Mouse (Mus musculus) midbrain, embryonic 10.5 days (tissue): Measurements from ENCODE around the gene Gga1. TPM values are rescaled to one million over a fixed set of nuclear protein-coding genes. Genes with fewer than 3 reads are reported as not detected.

Source experiments
- DNase-seq: peaks from one replicate; pipeline ENCODE4 v3.0.0-alpha.2; 2017; ENCODE audit warnings: low spot score
- H3K27ac ChIP-seq: fragments of 300-500 bp; sonication (generic); replicated peaks from 2 replicates; pipeline ENCODE4 v1.5.1; 2016; ENCODE audit warnings: mild to moderate bottlenecking
- H3K27me3 ChIP-seq: fragments of 300-500 bp; sonication (generic); 2 replicates; pipeline ENCODE4 v1.6.1; 2016; ENCODE audit warnings: low read depth, mild to moderate bottlenecking; ENCODE audit not compliant: poor library complexity, severe bottlenecking
- H3K36me3 ChIP-seq: fragments of 300-500 bp; sonication (generic); 2 replicates; pipeline ENCODE4 v1.6.1; 2016; ENCODE audit warnings: mild to moderate bottlenecking, moderate library complexity
- H3K4me1 ChIP-seq: fragments of 300-500 bp; sonication (generic); 2 replicates; pipeline ENCODE4 v1.6.1; 2016
- H3K4me3 ChIP-seq: fragments of 300-500 bp; sonication (generic); 2 replicates; pipeline ENCODE4 v1.5.1; 2016; ENCODE audit warnings: mild to moderate bottlenecking, moderate library complexity
- H3K9me3 ChIP-seq: fragments of 300-500 bp; sonication (generic); replicated peaks from 2 replicates; pipeline ENCODE4 v1.6.1; 2016; ENCODE audit warnings: mild to moderate bottlenecking
- WGBS: fragments of 180-500 bp; shearing (Covaris S2); methylation state at CpG from one replicate; pipeline ENCODE4 v1.1.7; 2016; 5-methylcytosine and 5-hydroxymethylcytosine counted together
- polyA plus RNA-seq: library from polyadenylated mRNA; unstranded; fragments of >200 nt; fragmentation: Nextera tagmentation; extraction: Ambion mirVana; gene quantifications from 2 replicates; pipeline ENCODE4 v1.2.1, GENCODE M21; 2016

Gga1 gene
- polyA plus RNA-seq, 1 experiment from 2014 or later, result 47.1 TPM

DNA sequence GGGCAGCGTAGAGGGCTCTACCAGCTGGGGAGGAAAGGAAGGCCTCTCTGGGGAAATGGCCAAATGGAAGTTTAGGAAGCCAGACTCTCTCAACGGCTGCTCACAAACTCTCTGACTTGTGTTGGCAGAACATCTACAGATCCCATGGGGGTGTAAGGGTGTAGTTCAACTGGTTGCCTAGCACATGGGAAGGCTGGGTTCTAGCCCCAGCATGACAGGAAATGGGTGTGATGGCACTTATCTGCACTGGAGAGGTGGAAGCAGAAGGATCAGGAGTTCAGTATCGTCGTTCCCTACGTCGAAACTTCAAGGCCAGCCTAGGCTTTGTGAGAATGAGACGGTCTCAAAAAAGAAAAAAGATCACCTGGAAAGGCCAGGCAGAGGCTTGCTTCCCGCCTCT is 32.0 kb downstream of the Gga1 start:
- WGBS, result 92% methylated on average over 8 of the region's 8 CpGs
- H3K27me3 ChIP-seq, result no peaks in the 10 kb centered on the region
- no peak overlapping the region for H3K27ac ChIP-seq
- DNase-seq, result no peak
- H3K36me3 ChIP-seq, result peaks cover 40% of the 10 kb centered on the region
- no peak overlapping the region for H3K4me3 ChIP-seq
- no peaks in the 10 kb centered on the region for H3K9me3 ChIP-seq
- H3K4me1 ChIP-seq, result peaks cover 21% of the 10 kb centered on the region

DNA sequence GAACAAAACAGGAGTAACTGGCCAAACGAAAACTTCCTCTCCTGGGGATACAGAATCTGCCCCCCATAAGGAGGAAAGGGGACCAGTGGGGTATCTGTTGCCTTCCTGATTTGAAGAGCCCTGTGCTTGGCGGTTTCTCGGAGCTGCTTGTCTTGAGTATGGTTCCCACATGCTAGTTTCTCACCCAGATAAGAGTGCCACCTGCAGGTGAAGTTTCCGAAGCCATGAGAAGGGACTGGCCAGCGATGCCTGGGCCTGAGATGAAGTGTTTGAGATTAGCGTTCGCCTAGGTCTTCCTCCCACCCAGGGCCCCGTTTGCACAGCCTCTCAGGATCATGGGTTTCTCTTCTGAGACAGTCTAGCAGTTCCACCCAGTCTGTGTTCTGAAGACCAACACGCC is 35.0 kb downstream of the Gga1 start:
- WGBS, result 35% methylated on average over 9 of the region's 9 CpGs

DNA sequence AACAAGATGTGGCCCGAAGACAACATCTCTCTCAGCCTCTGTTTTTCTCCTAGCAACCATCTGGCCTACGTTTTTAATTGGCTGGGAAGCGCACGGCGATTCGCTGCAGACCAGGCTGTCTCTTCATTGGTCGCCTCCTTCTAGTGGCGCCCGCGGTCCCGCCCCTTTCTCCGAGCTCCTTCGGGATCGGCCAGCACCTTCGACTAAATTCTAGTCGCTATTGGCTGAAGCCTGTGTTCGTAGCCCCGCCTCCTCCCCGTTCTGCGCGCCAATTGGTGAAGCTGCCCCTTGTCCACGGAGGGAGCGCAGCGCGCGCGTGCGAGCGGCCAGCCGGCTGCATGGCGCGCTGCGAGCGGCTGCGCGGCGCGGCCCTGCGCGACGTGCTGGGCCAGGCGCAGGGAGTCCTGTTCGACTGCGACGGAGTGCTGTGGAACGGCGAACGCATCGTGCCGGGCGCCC is 36.7 kb downstream of the Gga1 start, which contains the start of gene Pdxp:
TSS of gene Pdxp (plus strand) at position 288 of the 459 bp plus-strand sequence.
- DNase-seq, result peak; percentile 99
- peaks cover 34% of the 10 kb centered on the region for H3K36me3 ChIP-seq
- H3K4me3 ChIP-seq, result peak within 1 kb of the TSS; percentile 91
- peak within 1 kb of the TSS; percentile 95 for H3K27ac ChIP-seq
- no peaks in the 10 kb centered on the region for H3K27me3 ChIP-seq
- under 1% methylated on average over 51 of the region's 51 CpGs for WGBS
- H3K9me3 ChIP-seq, result no peaks in the 10 kb centered on the region
- H3K4me1 ChIP-seq, result peaks cover 51% of the 10 kb centered on the region

More for the DNA sequence above, 35.0 kb downstream of the Gga1 start:
- H3K9me3 ChIP-seq, result no peaks in the 10 kb centered on the region
- peaks cover 51% of the 10 kb centered on the region for H3K4me1 ChIP-seq
- peaks cover 31% of the 10 kb centered on the region for H3K36me3 ChIP-seq
- DNase-seq, result peak; percentile 36
- H3K4me3 ChIP-seq, result no peak overlapping the region
- H3K27ac ChIP-seq, result no peak overlapping the region
- no peaks in the 10 kb centered on the region for H3K27me3 ChIP-seq

DNA sequence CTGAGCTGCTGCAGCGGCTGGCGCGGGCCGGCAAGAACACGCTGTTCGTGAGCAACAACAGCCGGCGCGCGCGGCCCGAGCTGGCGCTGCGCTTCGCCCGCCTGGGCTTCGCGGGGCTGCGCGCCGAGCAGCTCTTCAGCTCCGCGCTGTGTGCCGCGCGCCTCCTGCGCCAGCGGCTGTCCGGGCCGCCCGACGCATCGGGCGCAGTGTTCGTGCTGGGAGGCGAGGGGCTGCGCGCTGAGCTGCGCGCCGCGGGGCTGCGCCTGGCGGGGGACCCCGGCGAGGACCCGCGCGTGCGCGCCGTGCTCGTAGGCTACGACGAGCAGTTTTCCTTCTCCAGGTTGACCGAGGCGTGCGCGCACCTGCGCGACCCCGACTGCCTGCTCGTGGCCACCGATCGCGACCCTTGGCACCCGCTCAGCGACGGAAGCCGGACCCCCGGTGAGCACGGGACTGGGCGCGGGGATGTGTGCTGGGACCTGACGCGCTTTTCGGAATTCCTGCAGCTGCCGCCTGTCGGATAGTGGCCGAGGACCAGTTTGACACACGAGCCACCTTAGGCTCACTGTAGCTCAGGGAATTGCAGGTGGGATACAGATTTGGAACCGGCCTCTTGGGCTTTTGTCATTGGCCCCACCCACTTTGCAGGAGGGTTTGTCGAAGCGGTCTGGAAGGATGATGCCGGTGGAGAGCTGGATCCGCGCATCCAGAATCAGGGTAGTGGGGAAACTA is 37.3 kb downstream of the Gga1 start:
- peak overlapping the region; percentile 95 for H3K27ac ChIP-seq
- H3K36me3 ChIP-seq, result peaks cover 39% of the 10 kb centered on the region
- peaks cover 51% of the 10 kb centered on the region for H3K4me1 ChIP-seq
- peak; percentile 55 for DNase-seq
- H3K4me3 ChIP-seq, result peak overlapping the region; percentile 91
- no peaks in the 10 kb centered on the region for H3K9me3 ChIP-seq
- WGBS, result under 1% methylated on average over 87 of the region's 87 CpGs
- H3K27me3 ChIP-seq, result no peaks in the 10 kb centered on the region

DNA sequence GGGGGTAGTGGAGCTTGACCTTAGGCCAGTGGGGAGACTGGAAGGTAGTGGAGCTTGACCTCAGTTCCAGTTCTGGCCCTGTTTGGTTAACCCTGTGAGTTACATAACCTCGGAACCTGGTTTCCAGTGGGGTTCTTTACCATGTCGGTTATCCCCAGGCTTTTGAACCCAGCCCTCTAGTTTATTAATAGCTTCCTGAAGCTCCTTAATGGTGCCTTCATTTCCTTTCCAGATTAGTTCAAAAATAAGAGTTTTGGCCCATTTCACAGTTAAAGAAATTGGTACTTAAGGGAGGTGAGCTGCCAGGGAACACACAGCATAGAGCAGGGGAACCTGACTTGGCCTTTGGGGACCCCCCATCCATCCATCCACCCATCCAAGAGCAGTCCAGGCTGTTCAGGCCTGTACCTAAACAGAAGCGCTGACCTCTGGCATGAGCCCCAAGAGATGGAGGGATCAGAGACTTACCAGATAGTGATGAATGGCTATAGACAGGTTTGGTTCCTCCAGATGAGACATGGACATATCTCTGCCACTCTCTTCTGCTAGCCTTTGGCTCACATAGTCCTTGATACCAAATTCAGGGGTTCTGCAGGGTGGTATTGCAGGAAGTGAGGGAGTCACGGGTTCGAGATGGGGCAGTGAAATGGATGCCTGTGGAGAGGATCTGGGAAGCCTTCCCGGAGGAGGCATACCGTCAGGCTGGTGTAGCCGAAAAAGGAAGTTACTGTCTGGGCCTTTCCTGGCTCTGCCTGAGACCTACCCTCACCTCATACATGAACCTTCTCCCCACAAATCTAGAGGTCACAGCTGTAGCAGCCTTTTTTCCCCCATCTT is 38.1 kb downstream of the Gga1 start:
- Histone ChIP-seq H3K27me3 (no peaks in the 10 kb centered on the region), H3K36me3 (peaks cover 45% of the 10 kb centered on the region), H3K27ac (peak overlapping the region; percentile 95), H3K9me3 (no peaks in the 10 kb centered on the region), H3K4me1 (peaks cover 51% of the 10 kb centered on the region), H3K4me3 (peak overlapping the region; percentile 91)
- WGBS, result 55% methylated on average over 8 of the region's 8 CpGs
- no peak for DNase-seq

DNA sequence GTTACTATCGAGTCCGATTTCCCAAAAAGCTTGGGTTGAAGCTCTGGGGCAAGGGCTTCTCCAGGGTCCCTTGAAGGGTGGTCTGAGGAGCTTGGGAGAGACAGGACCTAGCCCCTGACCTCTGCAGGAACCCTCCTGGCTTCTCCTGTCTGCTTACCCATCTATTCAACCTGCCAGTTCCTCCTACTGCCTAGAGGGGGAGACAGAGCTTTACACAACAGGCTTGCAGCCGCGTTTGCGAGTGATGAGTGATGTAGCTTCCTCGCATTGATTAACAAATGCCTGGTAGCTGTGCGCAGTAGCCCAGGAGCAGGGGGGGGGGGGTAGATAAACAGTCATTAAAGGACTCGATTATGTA is 38.6 kb downstream of the Gga1 start:
- Histone ChIP-seq H3K27ac (peak overlapping the region; percentile 69), H3K9me3 (no peaks in the 10 kb centered on the region), H3K36me3 (peaks cover 42% of the 10 kb centered on the region), H3K4me1 (peaks cover 51% of the 10 kb centered on the region), H3K27me3 (no peaks in the 10 kb centered on the region), H3K4me3 (peak overlapping the region; percentile 91)
- WGBS, result 10% methylated on average over 8 of the region's 8 CpGs
- peak; percentile 75 for DNase-seq

DNA sequence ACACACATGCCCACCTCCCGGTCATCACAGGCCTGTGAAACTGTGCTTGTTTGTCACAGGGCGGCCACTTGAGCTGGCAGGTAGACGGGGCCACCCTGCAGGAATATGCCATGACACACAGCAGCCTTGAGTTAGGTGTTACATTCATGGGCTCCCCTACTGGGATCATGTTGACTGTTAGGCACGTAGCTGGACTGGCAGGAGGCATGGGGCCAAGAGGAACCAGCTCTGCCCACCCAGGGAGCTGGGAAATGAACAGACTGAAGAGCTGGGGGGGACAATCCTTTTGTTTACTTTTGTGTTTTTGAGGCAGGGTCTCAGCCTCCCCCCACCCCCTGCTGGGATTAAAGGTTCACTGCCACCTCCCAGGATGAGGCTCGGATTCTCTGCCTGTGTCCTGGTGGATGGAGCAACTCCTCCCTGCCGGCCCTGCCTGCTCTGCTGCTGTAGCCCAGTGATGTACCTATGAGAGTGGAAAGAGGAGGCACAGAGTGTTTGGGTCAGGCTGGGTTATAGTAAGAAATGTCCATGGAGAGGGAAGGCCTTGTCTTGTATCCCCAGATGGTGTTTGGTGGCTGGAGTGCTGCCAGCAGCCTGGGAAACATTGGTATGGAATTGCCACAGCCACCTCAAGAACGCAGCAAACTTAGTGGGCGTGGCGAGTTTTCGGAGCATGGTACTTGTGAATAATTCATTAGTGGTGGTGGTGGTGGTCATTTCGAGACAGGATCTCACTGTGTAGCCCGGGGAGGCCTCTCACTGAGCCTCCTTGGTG is 39.2 kb downstream of the Gga1 start:
- WGBS, result 58% methylated on average over 12 of the region's 12 CpGs
- no peaks in the 10 kb centered on the region for H3K27me3 ChIP-seq
- H3K36me3 ChIP-seq, result peaks cover 41% of the 10 kb centered on the region
- no peaks in the 10 kb centered on the region for H3K9me3 ChIP-seq
- peak overlapping the region; percentile 69 for H3K27ac ChIP-seq
- H3K4me3 ChIP-seq, result peak overlapping the region; percentile 91
- H3K4me1 ChIP-seq, result peaks cover 50% of the 10 kb centered on the region
- no peak for DNase-seq

DNA sequence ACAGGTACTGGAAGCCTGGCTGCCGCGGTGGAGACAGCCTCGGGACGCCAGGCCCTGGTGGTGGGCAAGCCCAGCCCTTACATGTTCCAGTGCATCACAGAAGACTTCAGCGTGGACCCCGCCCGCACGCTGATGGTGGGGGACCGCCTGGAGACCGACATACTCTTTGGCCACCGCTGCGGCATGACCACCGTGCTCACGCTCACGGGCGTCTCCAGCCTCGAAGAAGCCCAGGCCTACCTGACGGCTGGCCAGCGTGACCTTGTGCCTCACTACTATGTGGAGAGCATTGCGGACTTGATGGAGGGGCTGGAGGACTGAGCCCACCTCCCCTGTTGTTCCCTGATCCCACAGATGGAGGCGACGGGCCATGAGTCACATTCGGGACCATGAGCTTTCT is 41.1 kb downstream of the Gga1 start:
- WGBS, result 95% methylated on average over 23 of the region's 23 CpGs
- Histone ChIP-seq H3K4me1 (peaks cover 39% of the 10 kb centered on the region), H3K4me3 (no peak overlapping the region), H3K27ac (no peak overlapping the region), H3K27me3 (no peaks in the 10 kb centered on the region), H3K36me3 (peaks cover 41% of the 10 kb centered on the region), H3K9me3 (no peaks in the 10 kb centered on the region)
- no peak for DNase-seq

DNA sequence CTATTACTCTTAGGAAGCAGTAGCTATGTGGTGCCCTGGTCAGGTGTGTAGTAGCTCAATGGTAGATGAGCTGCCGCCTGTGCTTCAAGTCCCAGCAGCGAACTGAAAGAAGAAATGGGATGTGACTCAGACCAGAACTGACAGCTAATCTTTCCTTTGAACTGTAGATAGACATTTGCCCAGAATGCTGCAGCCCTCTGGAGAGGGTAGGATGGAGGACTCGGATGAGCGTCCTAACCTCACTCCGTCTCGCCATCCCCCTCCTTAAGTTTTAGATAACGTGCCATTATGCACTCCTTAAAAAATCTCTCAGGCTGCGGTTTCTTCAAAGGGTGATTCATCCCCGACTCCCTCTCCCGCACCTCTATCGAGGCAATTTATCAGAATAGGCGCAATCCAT is 42.9 kb downstream of the Gga1 start:
- Histone ChIP-seq H3K4me3 (no peak overlapping the region), H3K27ac (no peak overlapping the region)
- WGBS, result 88% methylated on average over 12 of the region's 12 CpGs

DNA sequence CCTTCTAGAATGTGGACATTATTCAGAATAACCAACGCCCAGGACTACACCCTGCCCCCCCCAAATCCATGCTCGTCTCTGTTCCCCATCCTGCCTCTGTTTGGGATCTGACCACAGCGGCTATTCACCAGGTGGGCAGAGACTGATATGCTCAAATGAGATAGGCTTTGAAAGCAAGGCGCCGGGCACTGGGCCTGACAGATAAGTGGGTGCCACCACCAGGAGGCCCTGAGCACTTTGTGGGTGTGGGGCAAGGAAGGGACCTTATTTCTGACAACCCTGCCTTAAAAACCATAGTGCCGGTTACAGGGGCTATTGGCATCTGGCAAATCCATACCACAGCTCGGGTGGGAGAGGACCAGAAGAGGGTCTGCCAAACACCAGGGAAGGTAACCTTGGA is 45.7 kb downstream of the Gga1 start:
- no peaks in the 10 kb centered on the region for H3K9me3 ChIP-seq
- peaks cover 28% of the 10 kb centered on the region for H3K27me3 ChIP-seq
- peaks cover 41% of the 10 kb centered on the region for H3K4me1 ChIP-seq
- H3K4me3 ChIP-seq, result no peak overlapping the region
- no peak overlapping the region for H3K27ac ChIP-seq
- DNase-seq, result no peak
- 85% methylated on average over 7 of the region's 7 CpGs for WGBS
- H3K36me3 ChIP-seq, result peaks cover 23% of the 10 kb centered on the region

More for the DNA sequence above, 42.9 kb downstream of the Gga1 start:
- no peaks in the 10 kb centered on the region for H3K27me3 ChIP-seq
- H3K9me3 ChIP-seq, result no peaks in the 10 kb centered on the region
- peaks cover 35% of the 10 kb centered on the region for H3K4me1 ChIP-seq
- peaks cover 41% of the 10 kb centered on the region for H3K36me3 ChIP-seq
- no peak for DNase-seq

DNA sequence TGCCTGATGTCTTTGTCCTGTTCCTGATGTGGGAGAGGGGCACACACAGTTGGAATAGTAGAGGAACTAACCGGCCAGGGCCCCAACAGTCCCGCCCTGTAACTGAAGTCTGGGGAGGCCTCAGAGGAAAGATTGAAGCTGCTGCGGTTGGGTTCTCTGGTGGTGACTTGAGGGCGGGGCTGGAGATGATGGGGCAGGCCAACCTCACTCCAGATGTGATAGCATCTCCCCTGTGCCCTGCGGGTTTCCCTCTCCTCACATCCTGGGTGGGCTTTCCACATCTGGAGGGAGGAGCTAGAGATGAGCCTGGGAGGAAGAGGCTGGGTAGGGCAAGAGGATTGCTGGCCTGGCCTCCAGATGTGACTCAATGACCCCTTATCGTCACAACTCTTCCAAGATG is 46.6 kb downstream of the Gga1 start:
- Histone ChIP-seq H3K36me3 (peaks cover 16% of the 10 kb centered on the region), H3K27me3 (peaks cover 34% of the 10 kb centered on the region), H3K9me3 (no peaks in the 10 kb centered on the region), H3K4me3 (no peak overlapping the region), H3K27ac (peak overlapping the region; percentile 59), H3K4me1 (peaks cover 50% of the 10 kb centered on the region)
- no peak for DNase-seq
- 74% methylated on average over 6 of the region's 6 CpGs for WGBS

DNA sequence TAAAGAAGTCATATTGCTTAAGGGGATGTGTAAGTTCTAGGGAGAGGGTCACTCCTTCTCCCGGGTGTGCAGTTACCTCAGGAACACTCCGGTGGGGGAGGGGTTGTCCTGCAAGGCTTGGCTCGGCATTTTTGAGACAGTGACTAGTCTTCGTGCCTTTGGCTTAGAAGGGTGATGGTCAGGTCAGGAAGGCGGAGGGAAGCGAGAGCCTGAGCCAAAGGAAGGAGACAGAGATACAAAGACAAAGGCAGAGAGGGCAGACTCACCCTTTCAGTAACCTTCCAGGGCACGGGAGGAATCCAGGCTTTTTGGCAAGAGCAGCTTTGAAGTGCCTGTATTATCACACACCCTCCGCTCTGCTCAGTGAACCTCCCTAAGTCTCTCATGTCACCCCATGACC is 48.1 kb downstream of the Gga1 start:
- WGBS, result 28% methylated on average over 8 of the region's 8 CpGs
- peak overlapping the region; percentile 84 for H3K27ac ChIP-seq
- H3K4me1 ChIP-seq, result peaks cover 51% of the 10 kb centered on the region
- no peaks in the 10 kb centered on the region for H3K9me3 ChIP-seq
- H3K27me3 ChIP-seq, result peaks cover 39% of the 10 kb centered on the region
- H3K36me3 ChIP-seq, result peaks cover 2% of the 10 kb centered on the region; the same call in 1 of the 2 replicates
- H3K4me3 ChIP-seq, result 0 out of 2 replicates have a peak overlapping the region, but pooled peaks have one; percentile 51
- DNase-seq, result no peak
